ENCODE assay signal across 7 mouse cellular contexts in the genomic region with DNA sequence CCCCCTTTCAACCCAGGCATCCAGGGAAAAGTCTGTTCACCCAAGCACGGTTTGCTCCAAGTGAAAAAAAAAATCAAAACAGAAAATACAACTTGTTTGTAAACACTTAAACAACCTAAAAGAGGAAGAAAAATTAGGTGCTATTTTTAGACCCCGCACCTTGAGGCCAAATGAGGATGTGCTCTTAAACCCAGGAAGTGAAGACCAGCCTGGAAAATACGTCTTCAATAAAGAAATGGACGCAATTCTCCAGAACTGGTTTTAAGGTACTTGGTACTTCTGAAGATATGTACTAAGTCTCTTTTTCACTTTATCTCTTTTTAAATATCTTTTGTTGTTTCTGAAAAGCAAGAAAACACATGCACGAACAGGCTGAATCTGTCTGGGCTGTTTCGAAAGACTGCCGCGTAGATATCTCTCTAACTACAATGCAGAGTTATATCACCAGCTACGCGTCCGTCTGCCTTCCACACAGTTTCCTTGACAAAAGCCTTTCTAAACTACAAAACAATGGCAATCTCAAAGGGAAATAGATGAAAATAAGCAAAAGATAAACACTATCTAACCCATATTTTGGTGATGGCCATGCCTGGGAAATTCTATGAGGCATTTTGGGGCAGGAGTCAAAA. TPM values are rescaled to one million over a fixed set of nuclear protein-coding genes. Genes with fewer than 3 reads are reported as not detected.
DNase-seq lines count a peak whose midpoint lies in the region; ATAC-seq and TF ChIP-seq lines count a peak whose summit lies in the region.

No protein-coding gene starts in this region.

- no peak for TF ChIP-seq CTCF in lung, embryonic 14.5 days (IDR thresholded peaks at IDR 0.05; ENCODE audit: low read depth)

- no peaks in the 10 kb centered on the region for H3K36me3 ChIP-seq in lung, embryonic 14.5 days (ENCODE audit: insufficient read depth)
- H3K36me3 ChIP-seq in heart, embryonic 15.5 days = no peaks in the 10 kb centered on the region
- no peaks in the 10 kb centered on the region for H3K36me3 ChIP-seq in limb, embryonic 15.5 days

- 63% methylated on average over 11 of the region's 11 CpGs for WGBS in lung, embryonic 14.5 days
- 49% methylated on average over 11 of the region's 11 CpGs for WGBS in heart, embryonic 15.5 days
- WGBS in limb, embryonic 15.5 days = 63% methylated on average over 11 of the region's 11 CpGs

- H3K4me3 ChIP-seq in lung, embryonic 14.5 days (ENCODE audit: low read depth, low read length) = no peak overlapping the region
- H3K4me3 ChIP-seq in heart, embryonic 15.5 days = peak overlapping the region; percentile 17
- peak overlapping the region; percentile 15 for H3K4me3 ChIP-seq in limb, embryonic 15.5 days

- no peak for ATAC-seq in lung, embryonic 14.5 days (ENCODE audit: insufficient read depth)
- ATAC-seq in heart, embryonic 15.5 days (replicated peaks; ENCODE audit: insufficient number of reproducible peaks, insufficient read depth, low FRiP score, low read depth) = no peak
- ATAC-seq in limb, embryonic 15.5 days (ENCODE audit: insufficient number of reproducible peaks, low FRiP score, low TSS enrichment, low read depth) = no peak
- peak; percentile 80; the same call in 1 of the 2 replicates for ATAC-seq in neutrophil, adult 5-6 weeks (ENCODE audit: extremely low read depth, insufficient number of reproducible peaks, low FRiP score, poor library complexity, severe bottlenecking)

- H3K9me3 ChIP-seq in lung, embryonic 14.5 days (ENCODE audit: low read depth, low read length) = no peaks in the 10 kb centered on the region
- no peaks in the 10 kb centered on the region for H3K9me3 ChIP-seq in heart, embryonic 15.5 days (replicated peaks)
- no peaks in the 10 kb centered on the region for H3K9me3 ChIP-seq in limb, embryonic 15.5 days

- peak overlapping the region; percentile 48 for H3K4me2 ChIP-seq in lung, embryonic 14.5 days
- H3K4me2 ChIP-seq in heart, embryonic 15.5 days = peak overlapping the region; percentile 47
- peak overlapping the region; percentile 26 for H3K4me2 ChIP-seq in limb, embryonic 15.5 days

- no peak overlapping the region for H3K9ac ChIP-seq in lung, embryonic 14.5 days
- no peak overlapping the region; the same call in 1 of the 2 replicates for H3K9ac ChIP-seq in heart, embryonic 15.5 days
- H3K9ac ChIP-seq in limb, embryonic 15.5 days = no peak overlapping the region

- DNase-seq in lung, embryonic 14.5 days = no peak
- no peak for DNase-seq in lung, adult 18-20 months
- no peak for DNase-seq in right cerebral cortex, postnatal 10 days (ENCODE audit: low spot score in 2 of 2)
- no peak for DNase-seq in natural killer cell, adult 2 months (ENCODE audit: low spot score in 2 of 2)

- no peaks in the 10 kb centered on the region for H3K27me3 ChIP-seq in lung, embryonic 14.5 days (ENCODE audit: insufficient read depth, low read length)
- H3K27me3 ChIP-seq in heart, embryonic 15.5 days = no peaks in the 10 kb centered on the region
- H3K27me3 ChIP-seq in limb, embryonic 15.5 days = no peaks in the 10 kb centered on the region

- no peak overlapping the region for H3K27ac ChIP-seq in lung, embryonic 14.5 days (ENCODE audit: low read depth)
- peak overlapping the region; percentile 53 for H3K27ac ChIP-seq in heart, embryonic 15.5 days
- no peak overlapping the region for H3K27ac ChIP-seq in limb, embryonic 15.5 days

- no peaks in the 10 kb centered on the region for H3K4me1 ChIP-seq in lung, embryonic 14.5 days (ENCODE audit: insufficient read depth)
- peaks cover 19% of the 10 kb centered on the region for H3K4me1 ChIP-seq in heart, embryonic 15.5 days (replicated peaks)
- H3K4me1 ChIP-seq in limb, embryonic 15.5 days = 0 out of 2 replicates have a peak, but pooled peaks cover 5% of the 10 kb centered on the region

RNA-seq across cellular contexts. Expression of a gene that starts 37.7 kb away (rescaled TPM):
- 42.3 and 47.3 TPM in 2 replicates for polyA plus RNA-seq in lung, embryonic 14.5 days (2014; fragmentation: Nextera tagmentation; extraction: Ambion mirVana)
- 38.8 and 39.4 TPM in 2 replicates for polyA plus RNA-seq in heart, embryonic 15.5 days (2015; fragmentation: Nextera tagmentation; extraction: Ambion mirVana)
- polyA plus RNA-seq in limb, embryonic 15.5 days (2015; fragmentation: Nextera tagmentation; extraction: Ambion mirVana) = 22.7 and 24.4 TPM in 2 replicates
- total RNA-seq in neutrophil, adult 5-6 weeks (2017) = 36.7 and 37.8 TPM in 2 replicates
